Comparison of ENCODE assay signal across 12 mouse cellular contexts in the genomic region with DNA sequence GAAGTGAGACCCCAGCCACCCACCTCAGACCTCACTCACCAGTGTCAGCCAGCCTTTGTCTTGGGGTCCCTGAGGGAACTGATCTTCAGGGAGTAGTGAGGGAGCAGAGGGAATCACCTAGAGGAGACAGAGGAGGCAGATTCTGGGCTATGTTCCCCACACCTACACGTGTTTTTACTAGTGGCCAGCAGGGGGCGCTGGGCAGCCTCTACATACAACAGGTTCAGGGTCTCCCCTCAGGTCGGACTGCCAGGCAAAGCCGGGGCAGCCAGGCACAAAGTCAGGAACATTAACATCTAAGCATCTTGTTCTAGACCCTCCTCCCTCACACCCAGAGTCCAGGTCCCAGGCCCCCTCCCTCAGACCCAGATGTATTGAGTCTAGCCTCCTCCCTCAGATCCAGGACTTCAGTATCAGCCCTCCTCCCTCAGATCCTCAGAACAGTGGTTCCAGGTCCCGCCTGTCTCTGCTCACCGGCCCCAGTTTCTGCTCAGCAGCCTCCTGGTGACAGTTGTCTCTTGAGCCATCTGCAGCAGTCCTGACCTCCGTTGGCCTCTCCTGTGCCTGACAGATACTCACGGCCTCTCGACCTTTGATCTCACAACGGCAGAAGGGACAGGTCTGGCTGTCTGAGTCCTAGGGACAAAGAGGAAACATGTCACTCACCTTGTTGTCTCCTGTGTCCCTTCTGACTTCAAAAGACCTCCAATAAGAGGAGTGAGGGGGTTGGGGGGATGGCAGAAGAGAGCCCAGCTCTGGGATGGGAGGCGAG. TPM values are rescaled to one million over a fixed set of nuclear protein-coding genes. Genes with fewer than 3 reads are reported as not detected.
DNase-seq lines count a peak whose midpoint lies in the region; ATAC-seq and TF ChIP-seq lines count a peak whose summit lies in the region.
"Had no signal": no experiment of that assay in that cellular context is flagged by ENCODE, and none has a peak within 500 bp of the region (broad histone marks: within the 10 kb centered on the region; RNA-seq: fewer than 3 reads in every experiment).

No protein-coding gene starts in this region.

- no peak for TF ChIP-seq EP300 in CH12.LX (IDR thresholded peaks at IDR 0.05; ENCODE audit: low read length)

- no peak for ATAC-seq in kidney, embryonic 16.5 days (ENCODE audit: low FRiP score, low TSS enrichment)
- no peak for ATAC-seq in embryonic facial prominence, embryonic 15.5 days (ENCODE audit: insufficient number of reproducible peaks, low FRiP score, low TSS enrichment, low read depth)
- peak; percentile 57; the same call in 1 of the 2 replicates for ATAC-seq in megakaryocyte progenitor cell, adult 5-6 weeks (replicated peaks; ENCODE audit: poor library complexity)
- ATAC-seq: forebrain, embryonic 16.5 days had no signal

- 43% methylated on average over 11 of the region's 11 CpGs for WGBS in kidney, adult 2 months
- 34% methylated on average over 11 of the region's 11 CpGs for WGBS in kidney, embryonic 16.5 days
- 34% methylated on average over 11 of the region's 11 CpGs for WGBS in embryonic facial prominence, embryonic 15.5 days

- H3K27ac ChIP-seq in kidney, adult 2 months (ENCODE audit: insufficient read depth, low read depth, low read length), result no peak overlapping the region
- no peak overlapping the region for H3K27ac ChIP-seq in kidney, embryonic 16.5 days (ENCODE audit: low read length)
- H3K27ac ChIP-seq in CH12.LX (ENCODE audit: insufficient read depth, low read depth), result no peak overlapping the region
- H3K27ac ChIP-seq in embryonic facial prominence, embryonic 15.5 days (replicated peaks), result 0 out of 2 replicates have a peak overlapping the region, but pooled peaks have one; percentile 17
- H3K27ac ChIP-seq: limb, embryonic 13.5 days; stomach, embryonic 15.5 days had no signal

- peak; percentile 61 for TF ChIP-seq CTCF in kidney, adult 2 months (conservative IDR thresholded peaks at IDR 0.05; ENCODE audit: insufficient read depth, insufficient read length, low read depth, low read length)
- TF ChIP-seq CTCF in CH12.LX (conservative IDR thresholded peaks at IDR 0.05 in 1 of 2, IDR thresholded peaks at IDR 0.05 in 1 of 2; ENCODE audit: low read depth in 2 of 2, low read length in 2 of 2), result peak; percentile 39 to 65; a peak in 3 of 4 replicates

- peaks cover 2% of the 10 kb centered on the region; the same call in 1 of the 2 replicates for H3K4me1 ChIP-seq in kidney, adult 2 months (ENCODE audit: control insufficient read depth, insufficient read depth, low read length)
- no peaks in the 10 kb centered on the region for H3K4me1 ChIP-seq in kidney, embryonic 16.5 days (ENCODE audit: insufficient read depth, low read length)
- H3K4me1 ChIP-seq in CH12.LX (ENCODE audit: control insufficient read depth in 1 of 2, insufficient read depth in 2 of 2), result peaks cover 0 to 31% of the 10 kb centered on the region in 2 experiments; a peak in 2 of 4 replicates
- peaks cover 8% of the 10 kb centered on the region for H3K4me1 ChIP-seq in embryonic facial prominence, embryonic 15.5 days

- H3K9me3 ChIP-seq in kidney, embryonic 16.5 days (ENCODE audit: low read length), result 0 out of 2 replicates have a peak, but pooled peaks cover 1% of the 10 kb centered on the region
- peaks cover 11% of the 10 kb centered on the region for H3K9me3 ChIP-seq in CH12.LX (replicated peaks; ENCODE audit: low read length)
- no peaks in the 10 kb centered on the region for H3K9me3 ChIP-seq in embryonic facial prominence, embryonic 15.5 days (replicated peaks)
- H3K9me3 ChIP-seq: limb, embryonic 13.5 days; stomach, embryonic 15.5 days had no signal

- no peak overlapping the region for H3K9ac ChIP-seq in kidney, embryonic 16.5 days (replicated peaks; ENCODE audit: low read length)
- no peak overlapping the region for H3K9ac ChIP-seq in CH12.LX (ENCODE audit: insufficient read depth, low read depth)
- H3K9ac ChIP-seq in embryonic facial prominence, embryonic 15.5 days, result no peak overlapping the region
- H3K9ac ChIP-seq: limb, embryonic 13.5 days; stomach, embryonic 15.5 days had no signal

- H3K4me3 ChIP-seq in kidney, adult 2 months (ENCODE audit: insufficient read depth, low read depth, low read length), result no peak overlapping the region
- no peak overlapping the region for H3K4me3 ChIP-seq in kidney, embryonic 16.5 days (ENCODE audit: low read length)
- no peak overlapping the region for H3K4me3 ChIP-seq in CH12.LX (replicated peaks in 1 of 3; ENCODE audit: low read depth in 2 of 3, low read length in 2 of 3, poor library complexity in 1 of 3)
- no peak overlapping the region for H3K4me3 ChIP-seq in embryonic facial prominence, embryonic 15.5 days (replicated peaks)
- H3K4me3 ChIP-seq: limb, embryonic 13.5 days; stomach, embryonic 15.5 days had no signal

- TF ChIP-seq RAD21 in CH12.LX (IDR thresholded peaks at IDR 0.05; ENCODE audit: low read depth, low read length), result no peak; the same call in none of the 2 replicates

- in situ Hi-C loops in CH12.LX (cut with MboI; ENCODE audit: low pct_ligation_motif_present, low pct_unique_long_range_greater_than_20kb, low sequenced_read_pairs), result loop anchor here (5.0 kb wide), 1 partner anchor 33 kb away; the partner anchor contains the start of gene Nectin2

- no peaks in the 10 kb centered on the region for H3K79me2 ChIP-seq in CH12.LX (replicated peaks; ENCODE audit: control insufficient read depth, extremely low read depth, insufficient read depth, poor library complexity, severe bottlenecking)

- H3K36me3 ChIP-seq in kidney, adult 2 months (ENCODE audit: control insufficient read depth, insufficient read depth, low read length), result no peaks in the 10 kb centered on the region
- no peaks in the 10 kb centered on the region for H3K36me3 ChIP-seq in kidney, embryonic 16.5 days (ENCODE audit: insufficient read depth, low read length)
- peaks cover 2 to 30% of the 10 kb centered on the region in 2 experiments for H3K36me3 ChIP-seq in CH12.LX (replicated peaks in 1 of 2; ENCODE audit: control insufficient read depth in 1 of 2, insufficient read depth in 1 of 2, low read length in 1 of 2)
- H3K36me3 ChIP-seq in embryonic facial prominence, embryonic 15.5 days, result no peaks in the 10 kb centered on the region
- H3K36me3 ChIP-seq: limb, embryonic 13.5 days; stomach, embryonic 15.5 days had no signal

- H3K4me2 ChIP-seq in kidney, embryonic 16.5 days (replicated peaks; ENCODE audit: low read depth, low read length), result no peak overlapping the region
- no peak overlapping the region for H3K4me2 ChIP-seq in CH12.LX (ENCODE audit: insufficient read depth, low read depth, poor library complexity, severe bottlenecking)
- H3K4me2 ChIP-seq in embryonic facial prominence, embryonic 15.5 days (replicated peaks), result no peak overlapping the region
- H3K4me2 ChIP-seq: limb, embryonic 13.5 days; stomach, embryonic 15.5 days had no signal

- no peak for TF ChIP-seq POLR2A in kidney, adult 2 months (IDR thresholded peaks at IDR 0.05; ENCODE audit: low read depth, low read length)
- TF ChIP-seq POLR2A in CH12.LX (IDR thresholded peaks at IDR 0.05; ENCODE audit: low read depth, low read length), result no peak

- DNase-seq in kidney, adult 2 months, result peak; percentile 29
- DNase-seq in CH12.LX (ENCODE audit: extremely low read depth), result no peak
- DNase-seq in frontal cortex, adult 2 months (ENCODE audit: extremely low spot score in 1 of 2, low spot score in 1 of 2), result no peak
- DNase-seq in cerebellum, adult 11 months, result no peak
- DNase-seq in spleen, postnatal 4 days (ENCODE audit: low spot score in 2 of 2), result no peak
- DNase-seq: heart, postnatal 4 days had no signal

- H3K27me3 ChIP-seq in kidney, adult 2 months (replicated peaks; ENCODE audit: control insufficient read depth, insufficient read depth, low read length), result no peaks in the 10 kb centered on the region
- no peaks in the 10 kb centered on the region for H3K27me3 ChIP-seq in kidney, embryonic 16.5 days (ENCODE audit: insufficient read depth, low read length)
- H3K27me3 ChIP-seq in CH12.LX (replicated peaks), result no peaks in the 10 kb centered on the region
- no peaks in the 10 kb centered on the region for H3K27me3 ChIP-seq in embryonic facial prominence, embryonic 15.5 days
- H3K27me3 ChIP-seq: stomach, embryonic 15.5 days had no signal

- dilution Hi-C loops in CH12.LX (cut with MboI; ENCODE audit: extremely low pct_ligation_motif_present, extremely low pct_unique_long_range_greater_than_20kb, low sequenced_read_pairs), result no loop called here

RNA-seq across cellular contexts. Expression of gene Cblc, which starts 11.7 kb away (rescaled TPM):
- polyA plus RNA-seq in kidney, adult 2 months (2012; rRNA removed), result 24.4 and 32.6 TPM in 2 replicates
- polyA plus RNA-seq in kidney, embryonic 16.5 days (2015; fragmentation: Nextera tagmentation; extraction: Ambion mirVana), result 9.4 and 12.2 TPM in 2 replicates
- total RNA-seq in CH12.LX (2012; rRNA removed) (30.8 and 38.9 TPM in 2 replicates), CH12.LX (2014; rRNA removed) (6.4 and 7.2 TPM in 2 replicates)
- 12.7 and 13.4 TPM in 2 replicates for polyA plus RNA-seq in CH12.LX (2012; ENCODE audit: insufficient read length, low read depth)
- polyA plus RNA-seq in embryonic facial prominence, embryonic 15.5 days (2015; fragmentation: Nextera tagmentation; extraction: Ambion mirVana), result 13.2 and 17.2 TPM in 2 replicates
- not detected in 2 replicates for total RNA-seq in megakaryocyte progenitor cell, adult 5-6 weeks (2015)
- total RNA-seq in megakaryocyte progenitor cell, adult 5-6 weeks (2017), result not detected in 2 replicates
- not detected in 2 replicates for polyA plus RNA-seq in frontal cortex, adult 2 months (2012; rRNA removed)
- total RNA-seq: heart, postnatal 4 days had no signal
- polyA plus RNA-seq: forebrain, embryonic 16.5 days had no signal

RNA-seq across cellular contexts. Expression of gene Bcam, which starts 14.1 kb away (rescaled TPM):
- polyA plus RNA-seq in kidney, adult 2 months (2012; rRNA removed), result 237 and 272 TPM in 2 replicates
- 280 and 309 TPM in 2 replicates for polyA plus RNA-seq in kidney, embryonic 16.5 days (2015; fragmentation: Nextera tagmentation; extraction: Ambion mirVana)
- total RNA-seq in CH12.LX (2012; rRNA removed) (8.2 and 10.9 TPM in 2 replicates), CH12.LX (2014; rRNA removed) (2.4 and 3.0 TPM in 2 replicates)
- polyA plus RNA-seq in CH12.LX (2012; ENCODE audit: insufficient read length, low read depth), result 4.8 and 5.3 TPM in 2 replicates
- polyA plus RNA-seq in embryonic facial prominence, embryonic 15.5 days (2015; fragmentation: Nextera tagmentation; extraction: Ambion mirVana), result 158 and 163 TPM in 2 replicates
- not detected in 2 replicates for total RNA-seq in megakaryocyte progenitor cell, adult 5-6 weeks (2015)
- total RNA-seq in megakaryocyte progenitor cell, adult 5-6 weeks (2017), result not detected in 2 replicates
- polyA plus RNA-seq in frontal cortex, adult 2 months (2012; rRNA removed), result 22.2 and 23.0 TPM in 2 replicates

RNA-seq across cellular contexts. Expression of gene Nectin2, which starts 34.7 kb away (rescaled TPM):
- polyA plus RNA-seq in kidney, adult 2 months (2012; rRNA removed), result 44.5 and 47.7 TPM in 2 replicates
- 150 and 157 TPM in 2 replicates for polyA plus RNA-seq in kidney, embryonic 16.5 days (2015; fragmentation: Nextera tagmentation; extraction: Ambion mirVana)
- 9.1 and 14.1 TPM in 2 replicates for total RNA-seq in CH12.LX (2012; rRNA removed)
- total RNA-seq in CH12.LX (2014; rRNA removed), result 3.0 and 3.4 TPM in 2 replicates
- 6.3 and 6.5 TPM in 2 replicates for polyA plus RNA-seq in CH12.LX (2012; ENCODE audit: insufficient read length, low read depth)
- 79.6 and 86.6 TPM in 2 replicates for polyA plus RNA-seq in embryonic facial prominence, embryonic 15.5 days (2015; fragmentation: Nextera tagmentation; extraction: Ambion mirVana)
- total RNA-seq in megakaryocyte progenitor cell, adult 5-6 weeks (2015), result 0.95 and 2.2 TPM in 2 replicates
- total RNA-seq in megakaryocyte progenitor cell, adult 5-6 weeks (2017), result 0.78 and 1.0 TPM in 2 replicates
- 7.6 and 7.7 TPM in 2 replicates for polyA plus RNA-seq in frontal cortex, adult 2 months (2012; rRNA removed)

RNA-seq across cellular contexts. Expression of gene Bcl3, which starts 37.6 kb away (rescaled TPM):
- polyA plus RNA-seq in kidney, adult 2 months (2012; rRNA removed), result 10.3 and 14.4 TPM in 2 replicates
- polyA plus RNA-seq in kidney, embryonic 16.5 days (2015; fragmentation: Nextera tagmentation; extraction: Ambion mirVana), result 3.3 and 3.9 TPM in 2 replicates
- total RNA-seq in CH12.LX (2012; rRNA removed) (15.8 and 18.8 TPM in 2 replicates), CH12.LX (2014; rRNA removed) (3.2 and 3.8 TPM in 2 replicates)
- polyA plus RNA-seq in CH12.LX (2012; ENCODE audit: insufficient read length, low read depth), result 17.9 and 25.2 TPM in 2 replicates
- polyA plus RNA-seq in embryonic facial prominence, embryonic 15.5 days (2015; fragmentation: Nextera tagmentation; extraction: Ambion mirVana), result 4.7 and 6.9 TPM in 2 replicates
- 6.3 and 11.5 TPM in 2 replicates for total RNA-seq in megakaryocyte progenitor cell, adult 5-6 weeks (2015)
- total RNA-seq in megakaryocyte progenitor cell, adult 5-6 weeks (2017), result 1.6 and 4.6 TPM in 2 replicates
- 0.56 and 0.69 TPM in 2 replicates for polyA plus RNA-seq in frontal cortex, adult 2 months (2012; rRNA removed)
